Mouse (Mus musculus) spleen, adult 12 weeks (tissue): ENCODE results near the gene Pkp3.

ENCODE experiments used
- DNase-seq: peaks from one replicate; pipeline ENCODE4 v3.0.0; 2022; ENCODE audit warnings: low spot score

Pkp3 gene

DNA sequence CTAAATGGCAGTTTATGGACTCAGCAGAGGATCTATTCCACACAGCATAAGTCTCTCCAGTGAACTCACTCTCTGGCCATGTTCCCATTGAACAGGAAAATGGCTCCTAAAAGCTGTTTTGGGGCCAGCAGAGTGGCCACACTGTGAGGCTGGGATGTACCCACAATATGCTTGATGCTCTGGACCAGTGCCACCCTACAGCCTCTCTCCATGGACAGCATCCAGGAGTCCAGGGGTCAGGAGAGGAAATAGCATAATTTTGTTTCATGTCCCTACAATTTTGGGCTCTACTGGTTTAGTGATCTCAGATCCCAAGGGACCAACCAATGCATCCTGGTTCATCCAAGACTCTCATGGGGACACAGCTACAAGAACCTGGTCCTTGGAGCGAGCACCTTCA lies 20.5 kb upstream of the Pkp3 start:
- no peak for DNase-seq

GRCm38 (mm10) chr7:141058601-141059341 lies 19.2 kb upstream of the Pkp3 start:
- DNase-seq, result no peak

GRCm38 (mm10) chr7:141059929-141060328 lies 18.1 kb upstream of the Pkp3 start:
- DNase-seq, result no peak

- DNase-seq, result peak; percentile 27
Measured at GRCm38 (mm10) chr7:141060426-141061242, 17.4 kb upstream of the Pkp3 start, which contains the start of gene B4galnt4. B4galnt4 (plus strand) TSS chr7:141061104.

DNA sequence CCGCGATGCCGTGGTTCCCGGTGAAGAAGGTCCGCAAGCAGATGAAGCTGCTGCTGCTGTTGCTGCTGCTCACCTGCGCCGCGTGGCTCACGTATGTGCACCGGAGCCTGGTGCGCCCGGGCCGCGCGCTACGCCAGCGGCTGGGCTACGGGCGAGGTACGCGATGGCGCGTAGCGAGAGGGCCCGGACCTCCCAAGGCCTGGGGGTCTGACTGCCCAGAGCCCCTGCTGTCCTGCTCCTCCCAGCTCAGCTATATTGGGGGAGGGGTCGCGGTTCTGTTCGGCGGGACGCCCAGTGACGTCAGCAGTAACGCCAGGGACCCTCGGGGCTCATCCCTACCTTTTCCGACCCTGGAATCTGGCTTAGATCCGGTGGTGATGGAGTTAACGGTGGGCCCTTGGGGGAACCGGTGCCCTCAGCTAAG lies 16.7 kb upstream of the Pkp3 start:
- DNase-seq, result no peak

- no peak for DNase-seq
Measured at GRCm38 (mm10) chr7:141062525-141062924, 15.5 kb upstream of the Pkp3 start.

DNA sequence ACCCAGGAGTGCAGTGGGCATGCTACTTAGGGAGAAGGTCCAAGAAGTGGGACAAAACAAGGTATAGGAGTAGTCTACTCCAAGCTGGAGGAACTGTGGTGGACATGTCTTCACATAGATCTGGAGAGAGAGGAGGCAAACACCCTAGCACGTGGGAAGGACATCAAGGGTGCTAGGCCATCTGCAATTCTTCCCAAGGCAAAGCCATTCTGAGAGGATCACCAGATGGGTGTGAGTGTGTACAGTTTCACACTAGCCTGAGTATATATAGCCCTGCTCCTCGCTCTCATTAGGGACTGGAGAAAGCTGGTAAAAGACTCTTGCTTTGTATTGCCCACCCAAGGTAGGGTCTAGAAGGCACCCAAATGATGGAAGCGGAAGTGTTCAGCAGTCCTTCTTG lies 14.7 kb upstream of the Pkp3 start:
- DNase-seq, result no peak

- DNase-seq, result no peak
Measured at GRCm38 (mm10) chr7:141064175-141064574, 13.8 kb upstream of the Pkp3 start.

- DNase-seq, result no peak
Measured at GRCm38 (mm10) chr7:141064576-141064975, 13.4 kb upstream of the Pkp3 start.

DNA sequence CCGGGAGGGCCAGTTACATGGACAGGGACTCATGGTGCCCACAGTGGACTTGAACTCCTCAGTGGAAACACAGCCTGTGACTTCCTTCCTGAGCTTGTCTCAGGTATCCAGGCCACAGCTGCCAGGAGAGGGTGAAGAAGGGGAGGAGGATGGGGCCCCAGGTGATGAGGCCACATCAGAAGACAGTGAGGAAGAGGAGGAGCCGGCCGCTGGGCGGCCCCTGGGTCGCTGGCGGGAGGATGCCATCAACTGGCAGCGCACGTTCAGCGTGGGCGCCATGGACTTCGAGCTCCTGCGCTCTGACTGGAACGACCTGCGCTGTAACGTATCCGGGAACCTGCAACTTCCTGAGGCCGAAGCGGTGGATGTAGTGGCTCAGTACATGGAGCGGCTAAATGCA lies 9.7 kb upstream of the Pkp3 start:
- DNase-seq, result no peak

GRCm38 (mm10) chr7:141070058-141070862 lies 7.8 kb upstream of the Pkp3 start:
- peak; percentile 50 for DNase-seq

DNA sequence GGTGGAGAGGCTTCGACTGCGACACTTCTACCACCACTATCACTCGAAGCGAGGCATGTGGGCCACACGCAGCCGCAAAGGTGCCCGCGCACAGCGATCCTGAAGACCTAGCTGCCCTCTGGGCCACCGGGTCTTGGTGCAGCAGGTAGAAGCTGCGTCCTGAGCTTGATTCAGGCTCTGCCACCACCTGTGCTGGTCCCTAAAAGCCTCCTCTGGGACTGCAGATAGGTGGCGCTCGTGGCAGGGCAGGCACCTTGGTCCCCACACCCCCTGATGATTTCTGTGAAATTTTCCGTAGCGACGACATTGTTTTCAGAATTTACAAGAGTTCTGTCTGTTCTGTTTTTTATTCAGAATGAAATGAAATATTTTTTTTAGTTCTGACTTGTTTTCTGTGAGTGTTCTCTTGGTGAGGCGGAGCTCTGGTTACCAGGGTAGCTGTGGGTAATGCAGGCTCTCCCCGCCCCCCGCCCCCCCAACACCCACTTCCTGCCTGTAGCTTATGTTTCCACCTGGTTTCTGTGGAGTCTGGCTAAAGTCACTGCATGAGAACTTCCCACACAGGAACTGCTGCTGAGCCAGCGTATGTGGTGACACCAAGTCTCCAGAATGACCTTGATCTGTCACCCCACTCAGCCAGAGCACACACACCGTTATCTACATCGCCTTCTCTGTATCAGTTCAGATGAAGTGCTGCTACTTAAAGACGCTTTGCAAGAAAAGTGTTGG lies 5.8 kb upstream of the Pkp3 start:
- DNase-seq, result peak; percentile 54

GRCm38 (mm10) chr7:141073782-141074181 lies 4.2 kb upstream of the Pkp3 start:
- no peak for DNase-seq

DNA sequence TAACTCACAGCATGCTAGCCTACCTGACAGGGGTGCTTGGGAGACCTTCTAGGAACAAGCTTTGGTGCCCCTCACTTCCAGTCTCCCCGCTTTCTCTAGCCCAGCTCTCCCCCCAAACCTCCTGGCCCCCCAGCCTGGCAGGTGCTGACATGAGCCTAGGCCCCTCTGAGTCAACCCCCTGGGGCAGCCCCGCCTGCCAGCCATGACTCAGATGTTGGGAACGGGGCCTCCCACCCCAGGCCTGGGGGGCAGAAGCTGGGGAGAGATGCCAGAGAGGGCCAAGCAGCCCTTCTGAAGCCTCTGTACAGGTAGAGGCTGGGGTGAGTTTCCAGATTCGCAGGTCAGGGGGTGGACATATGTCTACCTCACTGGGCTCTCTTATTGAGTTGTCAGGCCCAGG lies 858 bp downstream of the Pkp3 start:
- no peak for DNase-seq

DNA sequence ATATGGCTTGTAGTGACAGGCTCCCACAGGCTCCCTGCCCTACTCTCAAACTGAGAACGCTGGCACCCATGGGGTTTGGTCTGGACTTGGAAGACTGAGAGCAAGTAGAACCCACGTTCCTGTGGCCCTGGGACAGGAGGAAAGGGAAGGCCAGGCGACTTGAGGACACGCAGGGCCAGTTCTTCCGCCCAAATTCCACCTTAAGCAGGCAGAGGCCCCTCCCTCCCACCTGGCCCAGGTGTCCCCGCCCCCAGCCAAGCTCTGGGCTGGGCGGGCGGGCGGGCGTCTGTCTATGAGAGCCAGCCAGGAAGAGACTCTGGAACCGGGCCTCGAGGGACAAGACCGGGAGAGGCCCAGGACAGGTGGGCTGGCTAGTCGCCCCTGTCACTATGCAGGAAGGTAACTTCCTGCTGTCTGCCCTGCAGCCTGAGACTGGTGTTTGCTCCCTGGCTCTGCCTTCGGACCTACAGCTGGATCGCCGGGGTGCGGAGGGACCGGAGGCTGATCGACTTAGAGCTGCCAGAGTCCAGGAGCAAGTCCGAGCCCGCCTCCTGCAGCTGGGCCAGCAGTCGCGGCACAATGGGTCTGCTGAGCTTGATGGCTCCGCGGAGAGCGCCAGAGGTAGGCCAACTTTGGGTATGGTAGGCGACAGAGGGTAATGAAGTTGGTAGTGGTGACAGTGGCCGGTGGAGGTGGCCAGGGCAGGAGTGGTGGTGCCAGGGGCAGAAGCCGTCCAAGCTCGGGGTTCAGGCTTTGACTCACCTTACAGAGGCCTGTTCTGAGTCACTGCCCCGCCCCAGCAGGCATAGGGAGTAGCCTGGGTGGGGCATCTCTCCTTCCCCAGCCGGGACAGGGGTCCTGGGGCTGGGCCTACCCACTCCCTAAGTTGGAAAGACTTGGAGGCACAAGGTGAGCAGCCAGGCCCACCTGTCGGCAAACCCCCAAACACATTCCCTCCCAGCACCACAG lies 1.7 kb downstream of the Pkp3 start:
- DNase-seq, result no peak

DNA sequence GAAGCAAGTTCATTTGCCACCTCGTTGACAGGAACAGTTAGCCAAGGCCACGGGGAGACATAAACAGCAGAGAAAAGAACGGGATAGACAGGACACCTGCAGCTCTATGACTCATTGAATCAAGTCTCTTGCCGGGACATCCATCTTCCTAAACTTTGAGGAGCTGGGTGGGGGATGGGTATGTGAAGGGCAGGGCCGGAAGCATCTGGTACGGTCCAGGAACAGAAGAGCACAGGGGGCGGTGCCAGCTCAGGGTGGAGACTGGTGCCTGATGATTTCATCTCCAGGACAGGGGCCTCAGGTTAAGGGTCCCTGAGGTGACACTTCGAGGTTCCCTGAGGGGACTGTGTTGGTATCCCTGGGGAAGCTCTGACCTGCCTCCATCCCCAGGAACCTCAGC lies 9.9 kb downstream of the Pkp3 start:
- no peak for DNase-seq

- DNase-seq, result no peak
Measured at GRCm38 (mm10) chr7:141088473-141088872, 10.5 kb downstream of the Pkp3 start.

DNA sequence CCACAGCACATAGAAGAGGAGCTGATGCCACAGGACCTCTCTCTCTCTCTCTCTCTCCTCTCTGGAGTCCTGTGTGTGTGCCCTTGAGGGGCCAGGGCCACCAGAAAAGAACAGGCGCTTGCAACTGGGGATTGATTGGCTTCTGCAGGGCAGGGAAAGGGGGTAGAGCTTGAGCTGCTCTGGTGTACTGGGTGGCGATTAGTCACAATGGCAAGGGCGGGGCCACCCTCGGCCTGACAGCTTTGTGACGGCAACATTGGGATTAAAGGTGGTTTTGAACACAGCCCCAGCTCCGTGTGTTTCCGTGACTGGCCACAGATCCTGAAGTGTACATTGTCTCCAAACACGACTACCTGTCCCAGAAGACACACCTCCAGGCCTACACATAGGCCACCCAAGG lies 12.2 kb downstream of the Pkp3 start:
- DNase-seq, result no peak

GRCm38 (mm10) chr7:141092051-141092735 lies 14.2 kb downstream of the Pkp3 start:
- DNase-seq, result peak; percentile 83

DNA sequence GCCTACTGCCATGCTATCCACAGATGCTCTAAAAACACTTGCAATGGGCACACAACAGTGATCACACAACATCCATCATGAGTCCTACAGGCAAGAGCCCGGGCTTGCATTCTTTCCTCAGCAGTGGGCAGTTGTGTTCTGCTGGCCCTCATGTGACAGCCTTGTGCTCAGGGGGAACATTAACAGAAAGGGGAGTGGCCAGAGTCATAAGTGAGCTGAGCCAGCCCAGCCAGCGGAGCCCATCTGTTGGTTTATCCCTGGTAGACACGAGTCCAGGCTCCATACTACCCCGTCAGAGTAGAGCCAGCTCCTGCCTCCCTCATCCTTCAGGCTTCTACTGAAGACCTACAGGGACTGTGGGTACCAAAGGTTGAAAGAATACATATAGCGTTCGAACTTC lies 15.9 kb downstream of the Pkp3 start:
- DNase-seq, result no peak
